In the genomic region with DNA sequence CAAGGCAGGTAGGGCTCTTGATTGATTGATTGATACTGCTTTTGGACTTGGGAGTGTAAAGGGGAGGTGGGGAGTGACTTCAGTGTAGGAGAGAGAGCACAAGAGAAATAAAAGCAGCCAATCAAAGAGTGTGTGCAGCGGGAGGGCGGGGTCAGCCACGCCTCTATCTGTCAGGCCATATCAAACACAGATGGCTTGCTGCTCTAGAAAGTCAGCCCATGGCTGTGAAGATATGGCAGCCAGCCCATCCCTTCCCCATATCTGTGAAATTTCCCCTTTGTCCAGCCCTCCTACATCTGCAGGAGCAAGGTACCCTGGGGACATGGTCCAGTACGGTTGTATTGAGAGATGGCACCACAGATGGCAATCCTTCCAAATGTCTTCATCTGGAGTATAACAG, we compare ENCODE assay signal across 19 mouse cellular contexts. TPM values are rescaled to one million over a fixed set of nuclear protein-coding genes. Genes with fewer than 3 reads are reported as not detected.
DNase-seq lines count a peak whose midpoint lies in the region; ATAC-seq and TF ChIP-seq lines count a peak whose summit lies in the region.
"Had no signal": no experiment of that assay in that cellular context is flagged by ENCODE, and none has a peak within 500 bp of the region (broad histone marks: within the 10 kb centered on the region; RNA-seq: fewer than 3 reads in every experiment).

No protein-coding gene starts in this region.

- H3K4me1 ChIP-seq in hindbrain, embryonic 13.5 days (replicated peaks) = no peaks in the 10 kb centered on the region
- H3K4me1 ChIP-seq in hindbrain, embryonic 14.5 days (replicated peaks; ENCODE audit: control insufficient read depth, insufficient read depth, low read length) = no peaks in the 10 kb centered on the region
- H3K4me1 ChIP-seq in liver, embryonic 11.5 days (replicated peaks; ENCODE audit: control insufficient read depth, insufficient read depth, low read length) = peaks cover 12% of the 10 kb centered on the region
- H3K4me1 ChIP-seq: limb, embryonic 13.5 days had no signal

- no peak for DNase-seq in hindbrain, embryonic 14.5 days (ENCODE audit: low spot score)
- peak; percentile 11 for DNase-seq in brain, embryonic 14.5 days (ENCODE audit: low read depth)
- no peak for DNase-seq in liver, embryonic 11.5 days (ENCODE audit: low spot score)
- no peak for DNase-seq in ovary, postnatal 36 days (ENCODE audit: low spot score)
- DNase-seq in gastrocnemius, postnatal 25 days = no peak
- no peak for DNase-seq in neural tube, embryonic 10.5 days (ENCODE audit: extremely low spot score, low spot score)
- DNase-seq: adrenal gland, adult 8-10 months; forebrain, postnatal 0 days; lung, postnatal 10 days; midbrain, embryonic 14.5 days; right cerebral cortex, postnatal 4 days had no signal

- TF ChIP-seq CTCF in brain, embryonic 14.5 days (IDR thresholded peaks at IDR 0.05; ENCODE audit: borderline replicate concordance, extremely low read depth, insufficient read depth, insufficient read length) = no peak

- H3K27ac ChIP-seq in hindbrain, embryonic 13.5 days = no peak overlapping the region
- H3K27ac ChIP-seq in hindbrain, embryonic 14.5 days = no peak overlapping the region
- no peak overlapping the region for H3K27ac ChIP-seq in liver, embryonic 11.5 days (ENCODE audit: low read depth, low read length)
- H3K27ac ChIP-seq: kidney, postnatal 0 days; layer of hippocampus, adult 2 months; limb, embryonic 13.5 days had no signal

- 73% methylated on average over 4 of the region's 4 CpGs for WGBS in hindbrain, embryonic 13.5 days
- WGBS in hindbrain, embryonic 14.5 days = 73% methylated on average over 4 of the region's 4 CpGs
- 61% methylated on average over 4 of the region's 4 CpGs for WGBS in liver, embryonic 11.5 days

- H3K36me3 ChIP-seq in hindbrain, embryonic 13.5 days = no peaks in the 10 kb centered on the region
- H3K36me3 ChIP-seq in hindbrain, embryonic 14.5 days (replicated peaks; ENCODE audit: control insufficient read depth, insufficient read depth) = no peaks in the 10 kb centered on the region
- peaks cover 8% of the 10 kb centered on the region; the same call in 1 of the 2 replicates for H3K36me3 ChIP-seq in liver, embryonic 11.5 days (ENCODE audit: control insufficient read depth, insufficient read depth, low read length)

- H3K4me2 ChIP-seq in hindbrain, embryonic 13.5 days = no peak overlapping the region
- H3K4me2 ChIP-seq in hindbrain, embryonic 14.5 days (replicated peaks) = no peak overlapping the region
- no peak overlapping the region for H3K4me2 ChIP-seq in liver, embryonic 11.5 days
- H3K4me2 ChIP-seq: limb, embryonic 13.5 days had no signal

- H3K27me3 ChIP-seq in hindbrain, embryonic 13.5 days = no peaks in the 10 kb centered on the region
- H3K27me3 ChIP-seq in hindbrain, embryonic 14.5 days (ENCODE audit: control insufficient read depth, insufficient read depth, low read length) = no peaks in the 10 kb centered on the region
- no peaks in the 10 kb centered on the region for H3K27me3 ChIP-seq in liver, embryonic 11.5 days (replicated peaks; ENCODE audit: control insufficient read depth, insufficient read depth, low read length)
- H3K27me3 ChIP-seq: limb, embryonic 13.5 days had no signal

- no peak for TF ChIP-seq POLR2A in brain, embryonic 14.5 days (IDR thresholded peaks at IDR 0.05; ENCODE audit: borderline replicate concordance, extremely low read depth, insufficient read depth, insufficient read length, poor library complexity, severe bottlenecking)

- H3K4me3 ChIP-seq in hindbrain, embryonic 13.5 days = no peak overlapping the region
- H3K4me3 ChIP-seq in hindbrain, embryonic 14.5 days (replicated peaks; ENCODE audit: low read length) = no peak overlapping the region
- H3K4me3 ChIP-seq in liver, embryonic 11.5 days (ENCODE audit: low read depth, low read length) = no peak overlapping the region
- H3K4me3 ChIP-seq: layer of hippocampus, adult 2 months; limb, embryonic 13.5 days had no signal

- ATAC-seq in hindbrain, embryonic 13.5 days (ENCODE audit: low FRiP score) = peak; percentile 36; the same call in 1 of the 2 replicates
- ATAC-seq in hindbrain, embryonic 14.5 days (ENCODE audit: low FRiP score) = no peak
- ATAC-seq in liver, embryonic 11.5 days (replicated peaks; ENCODE audit: low FRiP score) = peak; percentile 95
- ATAC-seq in megakaryocyte-erythroid progenitor cell, adult 5-6 weeks (replicated peaks; ENCODE audit: low FRiP score, low TSS enrichment, poor library complexity, severe bottlenecking) = peak; percentile 95
- ATAC-seq: forebrain, postnatal 0 days had no signal

- no peaks in the 10 kb centered on the region for H3K9me3 ChIP-seq in hindbrain, embryonic 13.5 days
- no peaks in the 10 kb centered on the region for H3K9me3 ChIP-seq in hindbrain, embryonic 14.5 days (ENCODE audit: control insufficient read depth, low read length)
- no peaks in the 10 kb centered on the region for H3K9me3 ChIP-seq in liver, embryonic 11.5 days (ENCODE audit: control insufficient read depth, low read length)
- H3K9me3 ChIP-seq: limb, embryonic 13.5 days had no signal

- no peak overlapping the region for H3K9ac ChIP-seq in hindbrain, embryonic 13.5 days
- H3K9ac ChIP-seq in hindbrain, embryonic 14.5 days = no peak overlapping the region
- H3K9ac ChIP-seq in liver, embryonic 11.5 days (ENCODE audit: low read depth, low read length) = no peak overlapping the region
- H3K9ac ChIP-seq: forebrain, postnatal 0 days; limb, embryonic 13.5 days had no signal

RNA-seq across cellular contexts. Expression of gene Ptgr1, which starts 16.2 kb away (rescaled TPM):
- 5.0 and 6.1 TPM in 2 replicates for polyA plus RNA-seq in hindbrain, embryonic 13.5 days (2015; fragmentation: Nextera tagmentation; extraction: Ambion mirVana)
- 4.6 and 4.8 TPM in 2 replicates for polyA plus RNA-seq in hindbrain, embryonic 14.5 days (2014; fragmentation: Nextera tagmentation; extraction: Ambion mirVana)
- 3.4 and 3.5 TPM in 2 replicates for polyA plus RNA-seq in brain, embryonic 14.5 days (2012; rRNA removed)
- polyA plus RNA-seq in liver, embryonic 11.5 days (2014; fragmentation: Nextera tagmentation; extraction: Ambion mirVana) = 28.0 and 30.5 TPM in 2 replicates
- 5.0 and 14.5 TPM in 2 replicates for total RNA-seq in megakaryocyte-erythroid progenitor cell, adult 5-6 weeks (2014; fragmentation: Nextera tagmentation)
- total RNA-seq in megakaryocyte-erythroid progenitor cell, adult 5-6 weeks (2017) = 12.8 and 16.2 TPM in 2 replicates
- 1 to 10 TPM; 1.5 to 2.4 TPM for total RNA-seq in gastrocnemius, postnatal 25 days (2021)

RNA-seq across cellular contexts. Expression of gene Dnajc25, which starts 24.2 kb away (rescaled TPM):
- 5.5 and 6.4 TPM in 2 replicates for polyA plus RNA-seq in hindbrain, embryonic 13.5 days (2015; fragmentation: Nextera tagmentation; extraction: Ambion mirVana)
- polyA plus RNA-seq in hindbrain, embryonic 14.5 days (2014; fragmentation: Nextera tagmentation; extraction: Ambion mirVana) = 5.2 and 9.6 TPM in 2 replicates
- 3.7 and 4.2 TPM in 2 replicates for polyA plus RNA-seq in brain, embryonic 14.5 days (2012; rRNA removed)
- polyA plus RNA-seq in liver, embryonic 11.5 days (2014; fragmentation: Nextera tagmentation; extraction: Ambion mirVana) = 8.8 and 11.1 TPM in 2 replicates
- total RNA-seq in megakaryocyte-erythroid progenitor cell, adult 5-6 weeks (2014; fragmentation: Nextera tagmentation) = 10.3 and 10.5 TPM in 2 replicates
- total RNA-seq in megakaryocyte-erythroid progenitor cell, adult 5-6 weeks (2017) = 24.5 and 44.0 TPM in 2 replicates
- total RNA-seq in gastrocnemius, postnatal 25 days (2021) = 10 to 100 TPM; 10.5 to 11.1 TPM

RNA-seq across cellular contexts. Expression of gene Zkscan16, which starts 27.2 kb away (rescaled TPM):
- 0.52 and 1.1 TPM in 2 replicates for polyA plus RNA-seq in hindbrain, embryonic 13.5 days (2015; fragmentation: Nextera tagmentation; extraction: Ambion mirVana)
- polyA plus RNA-seq in hindbrain, embryonic 14.5 days (2014; fragmentation: Nextera tagmentation; extraction: Ambion mirVana) = 2.8 and 3.2 TPM in 2 replicates
- polyA plus RNA-seq in brain, embryonic 14.5 days (2012; rRNA removed) = 2.0 and 3.2 TPM in 2 replicates
- 0.21 and 0.29 TPM in 2 replicates for polyA plus RNA-seq in liver, embryonic 11.5 days (2014; fragmentation: Nextera tagmentation; extraction: Ambion mirVana)
- not detected in 2 replicates for total RNA-seq in megakaryocyte-erythroid progenitor cell, adult 5-6 weeks (2014; fragmentation: Nextera tagmentation)
- not detected in 2 replicates for total RNA-seq in megakaryocyte-erythroid progenitor cell, adult 5-6 weeks (2017)
- not detected for total RNA-seq in gastrocnemius, postnatal 25 days (2021)
- total RNA-seq: heart, postnatal 25 days had no signal

RNA-seq across cellular contexts. Expression of gene Gm20503, which starts 32.3 kb away (rescaled TPM):
- 9.2 and 10.6 TPM in 2 replicates for polyA plus RNA-seq in hindbrain, embryonic 13.5 days (2015; fragmentation: Nextera tagmentation; extraction: Ambion mirVana)
- polyA plus RNA-seq in hindbrain, embryonic 14.5 days (2014; fragmentation: Nextera tagmentation; extraction: Ambion mirVana) = 6.5 and 8.6 TPM in 2 replicates
- polyA plus RNA-seq in brain, embryonic 14.5 days (2012; rRNA removed) = not detected in 2 replicates
- polyA plus RNA-seq in liver, embryonic 11.5 days (2014; fragmentation: Nextera tagmentation; extraction: Ambion mirVana) = 8.1 and 11.5 TPM in 2 replicates
- not detected in 2 replicates for total RNA-seq in megakaryocyte-erythroid progenitor cell, adult 5-6 weeks (2014; fragmentation: Nextera tagmentation)
- total RNA-seq in megakaryocyte-erythroid progenitor cell, adult 5-6 weeks (2017) = not detected in 2 replicates
- total RNA-seq in gastrocnemius, postnatal 25 days (2021) = 1 to 10 TPM in 1 of 2 experiments, under 1 TPM in 1; 0.78 to 1.3 TPM
- total RNA-seq: forebrain, postnatal 0 days had no signal
- polyA plus RNA-seq: testis, adult 2 months; urinary bladder, adult 2 months had no signal

RNA-seq across cellular contexts. Expression of gene Ecpas, which starts 58.1 kb away (rescaled TPM):
- 28.4 and 28.8 TPM in 2 replicates for polyA plus RNA-seq in hindbrain, embryonic 13.5 days (2015; fragmentation: Nextera tagmentation; extraction: Ambion mirVana)
- 47.8 and 49.3 TPM in 2 replicates for polyA plus RNA-seq in hindbrain, embryonic 14.5 days (2014; fragmentation: Nextera tagmentation; extraction: Ambion mirVana)
- 21.4 and 32.2 TPM in 2 replicates for polyA plus RNA-seq in brain, embryonic 14.5 days (2012; rRNA removed)
- polyA plus RNA-seq in liver, embryonic 11.5 days (2014; fragmentation: Nextera tagmentation; extraction: Ambion mirVana) = 43.0 and 44.8 TPM in 2 replicates
- 78.4 and 95.1 TPM in 2 replicates for total RNA-seq in megakaryocyte-erythroid progenitor cell, adult 5-6 weeks (2014; fragmentation: Nextera tagmentation)
- 69.0 and 101 TPM in 2 replicates for total RNA-seq in megakaryocyte-erythroid progenitor cell, adult 5-6 weeks (2017)
- total RNA-seq in gastrocnemius, postnatal 25 days (2021) = 100 to 1,000 TPM; 281 to 313 TPM
